Mouse (Mus musculus): ENCODE results near the gene C1galt1.

The C1galt1 gene

GRCm38 (mm10) chr6:7844802-7845679 is at the start of gene C1galt1:
C1galt1 (plus strand) TSS chr6:7844842.
- peak; percentile 76 to 78 for DNase-seq

DNA sequence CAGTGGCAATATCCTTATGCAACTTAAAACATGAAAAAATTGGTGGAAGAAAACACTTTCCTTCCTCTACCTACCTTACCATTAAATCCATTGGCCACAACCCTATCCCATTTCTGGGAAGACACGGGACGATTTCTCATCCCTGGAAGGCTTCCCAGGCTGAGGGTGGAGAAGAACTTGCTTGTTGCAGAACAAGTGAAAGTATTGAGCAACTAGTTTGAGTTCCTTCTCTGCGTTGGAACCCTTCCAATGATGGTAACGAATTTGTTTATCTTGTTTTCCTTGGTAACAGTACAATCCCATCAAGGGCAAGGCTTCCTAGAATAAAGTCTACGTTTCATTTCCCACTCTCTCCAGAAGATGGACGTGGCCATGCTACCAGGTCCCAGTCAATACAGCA is 44.7 kb upstream of the C1galt1 start:
- no peak for DNase-seq

DNA sequence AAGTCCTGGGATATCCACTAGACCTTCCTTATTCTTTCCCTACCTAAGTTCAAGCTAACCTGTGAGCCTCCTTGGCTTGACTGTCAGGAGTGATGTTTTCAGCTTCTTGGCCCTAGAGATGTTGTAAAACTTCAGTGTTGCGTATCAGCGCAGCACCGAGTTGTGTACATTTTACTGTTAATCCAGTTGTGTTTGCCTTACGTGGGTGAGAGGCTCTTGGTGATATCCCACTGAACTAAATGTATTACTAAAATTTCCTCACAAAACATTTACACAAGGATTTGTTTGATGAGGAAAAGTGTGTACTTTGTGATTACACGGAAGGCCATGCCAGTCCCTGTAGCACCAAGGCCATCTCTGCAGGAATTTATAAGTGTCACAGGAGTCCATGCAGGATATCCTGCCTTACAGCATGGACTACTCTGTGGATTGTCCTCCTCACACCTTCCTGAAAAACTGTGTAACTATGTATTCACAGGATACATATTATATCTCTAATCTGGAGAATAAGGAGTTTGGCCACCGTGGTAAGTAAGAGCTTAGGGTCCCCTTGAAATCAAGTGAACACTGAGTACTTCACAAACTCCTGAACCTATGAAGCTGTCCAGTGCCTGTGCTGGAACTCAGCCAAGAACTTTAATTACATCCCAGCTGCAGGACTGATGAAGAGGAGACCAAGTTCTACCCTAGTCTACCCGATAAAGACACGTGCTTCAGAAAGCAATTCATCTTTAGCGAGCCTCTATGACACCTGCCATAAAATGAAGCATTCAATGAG is 40.7 kb upstream of the C1galt1 start:
- DNase-seq, result no peak

GRCm38 (mm10) chr6:7814146-7814545 is 30.5 kb upstream of the C1galt1 start:
- DNase-seq, result no peak

- peak; percentile 5 to 8 for DNase-seq
Measured at GRCm38 (mm10) chr6:7816233-7816632, 28.4 kb upstream of the C1galt1 start.

- no peak for DNase-seq
Measured at GRCm38 (mm10) chr6:7822688-7823087, 22.0 kb upstream of the C1galt1 start.

- DNase-seq, result no peak
Measured at GRCm38 (mm10) chr6:7830793-7831192, 13.8 kb upstream of the C1galt1 start.

DNA sequence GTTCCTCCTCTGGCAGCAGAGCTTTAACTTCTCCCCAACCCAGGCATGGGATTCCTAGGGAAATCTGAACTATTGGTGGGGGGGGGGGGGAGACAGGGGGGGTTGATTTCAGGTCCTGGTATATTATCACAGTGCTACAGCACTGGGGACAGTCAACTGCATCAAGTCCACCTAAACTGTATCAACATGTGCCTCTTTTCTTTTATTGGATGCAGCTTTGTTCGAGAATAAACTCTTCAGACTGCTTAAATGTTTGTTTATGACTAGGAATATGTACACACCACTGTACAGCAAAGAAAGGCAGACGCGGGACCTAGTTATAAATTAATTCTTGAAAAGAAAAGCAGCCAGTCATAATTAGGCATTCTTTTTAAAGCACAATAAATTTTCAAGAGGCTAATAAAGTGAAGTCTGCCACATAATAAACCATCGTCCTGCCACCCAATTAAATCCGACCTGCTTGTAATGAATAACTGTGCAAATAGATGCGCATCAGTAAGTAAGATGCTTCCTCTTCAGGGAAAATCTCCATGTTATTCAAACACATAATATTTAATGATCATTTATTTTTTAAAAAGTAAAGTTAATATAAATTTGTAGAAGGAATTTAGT is 12.0 kb upstream of the C1galt1 start:
- no peak for DNase-seq

DNA sequence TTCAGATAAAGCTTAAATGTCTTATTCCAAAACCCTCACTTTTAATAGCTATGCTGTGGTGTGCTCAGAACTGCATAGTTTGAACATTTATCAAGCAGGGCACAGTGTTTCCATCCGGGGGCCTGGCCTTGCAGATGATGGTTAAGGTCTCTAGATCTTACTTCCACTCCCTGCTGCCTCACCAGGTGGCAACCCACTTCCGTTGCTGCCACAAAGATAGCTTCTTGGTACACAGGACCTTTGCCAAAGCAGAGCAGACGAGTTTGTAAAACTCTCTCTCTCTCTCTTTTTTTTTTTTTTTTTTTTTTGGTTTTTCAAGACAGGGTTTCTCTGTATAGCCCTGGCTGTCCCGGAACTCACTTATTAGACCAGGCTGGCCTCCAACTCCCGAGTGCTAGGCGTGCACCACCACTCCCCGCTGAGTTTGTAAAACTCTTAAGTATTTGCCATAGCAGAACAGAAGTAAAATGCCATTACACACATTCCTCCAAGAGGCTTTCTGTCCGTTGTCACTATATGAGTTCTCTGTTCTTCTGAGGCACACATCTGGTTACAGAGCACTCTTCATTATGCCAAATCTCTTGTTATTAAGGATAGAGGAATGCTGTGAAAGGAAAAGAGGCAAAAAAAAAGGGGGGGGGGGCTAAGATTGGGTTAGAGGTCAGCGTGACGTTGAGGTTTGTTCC is 773 bp upstream of the C1galt1 start:
- peak; percentile 42 to 48 for DNase-seq

DNA sequence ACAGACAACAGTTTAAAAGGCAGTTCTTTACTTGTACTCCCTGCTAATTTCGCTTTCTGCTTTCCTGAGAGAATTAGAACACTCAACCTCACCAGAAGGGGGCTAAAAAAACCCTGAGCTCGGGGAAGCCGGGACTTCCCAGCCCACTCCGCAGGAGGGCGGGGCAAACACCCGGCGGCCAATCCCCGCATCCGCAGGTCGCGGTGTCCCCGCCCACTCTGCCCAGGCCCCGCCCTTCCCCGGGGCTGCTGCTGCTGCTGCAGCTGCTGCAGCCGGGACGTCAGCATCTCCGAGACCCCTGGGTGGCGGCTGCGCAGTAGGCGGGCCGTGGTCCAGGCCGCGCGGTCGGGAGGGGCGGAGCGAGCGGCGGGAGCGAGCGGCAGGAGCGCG is 235 bp upstream of the C1galt1 start:
- DNase-seq, result peak; percentile 100

DNA sequence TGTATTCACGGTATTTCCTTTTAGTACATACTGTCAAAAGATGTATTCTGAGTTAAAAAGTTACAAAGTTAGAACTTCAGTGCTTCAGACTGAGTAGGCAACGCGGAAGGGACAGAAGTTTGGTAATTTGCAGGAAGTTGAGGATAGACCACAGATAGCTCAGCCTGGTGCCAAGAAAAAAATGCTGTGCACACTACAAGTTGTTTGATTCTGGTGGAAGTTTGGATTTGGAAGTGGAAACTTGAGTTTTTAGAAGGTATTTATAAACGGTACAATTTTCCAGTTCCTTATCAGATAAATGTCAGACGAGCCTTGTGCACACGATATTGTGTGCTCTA is 1.0 kb downstream of the C1galt1 start:
- DNase-seq, result peak; percentile 18 to 33

- DNase-seq, result peak; percentile 73 to 78
Measured at GRCm38 (mm10) chr6:7846726-7847439, 2.2 kb downstream of the C1galt1 start.

- peak; percentile 8 to 16 for DNase-seq
Measured at GRCm38 (mm10) chr6:7847890-7848508, 3.4 kb downstream of the C1galt1 start.

DNA sequence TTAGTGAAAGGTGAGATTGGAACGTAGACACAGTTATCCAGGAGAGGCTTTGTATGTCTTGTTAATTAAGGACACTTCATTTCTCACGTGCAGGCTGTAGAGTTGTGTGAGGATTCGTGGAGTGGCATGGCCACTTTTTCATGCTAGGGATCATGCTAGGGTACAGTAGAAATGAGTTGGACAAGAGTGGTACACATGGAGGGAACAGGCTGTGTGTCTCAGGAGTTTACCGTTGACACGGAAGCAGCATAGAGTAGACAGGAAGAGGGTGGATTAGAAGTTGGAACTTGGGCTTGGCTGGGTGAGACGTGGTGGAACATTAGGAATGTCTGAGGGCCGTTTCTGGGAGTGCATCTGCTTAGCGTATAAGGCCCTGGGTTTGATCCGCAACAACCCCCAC is 4.1 kb downstream of the C1galt1 start:
- DNase-seq, result no peak

DNA sequence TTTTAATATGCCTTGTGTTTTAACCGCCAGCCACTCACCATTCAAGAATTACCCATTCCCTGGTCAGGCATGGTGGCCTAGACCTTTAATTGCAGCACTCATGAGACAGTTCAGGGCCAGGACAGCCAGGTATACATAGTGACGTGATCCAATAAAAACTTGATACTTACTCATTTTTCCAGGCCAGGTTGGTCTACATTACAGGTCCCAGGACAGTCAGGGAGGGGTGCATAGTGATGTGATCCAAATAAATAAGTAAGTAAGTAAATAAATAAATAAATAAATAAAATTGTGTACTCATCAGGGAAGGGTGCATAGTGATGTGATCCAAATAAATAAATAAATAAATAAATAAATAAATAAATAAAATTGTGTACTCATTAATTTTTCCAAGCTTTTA is 6.4 kb downstream of the C1galt1 start:
- DNase-seq, result no peak

DNA sequence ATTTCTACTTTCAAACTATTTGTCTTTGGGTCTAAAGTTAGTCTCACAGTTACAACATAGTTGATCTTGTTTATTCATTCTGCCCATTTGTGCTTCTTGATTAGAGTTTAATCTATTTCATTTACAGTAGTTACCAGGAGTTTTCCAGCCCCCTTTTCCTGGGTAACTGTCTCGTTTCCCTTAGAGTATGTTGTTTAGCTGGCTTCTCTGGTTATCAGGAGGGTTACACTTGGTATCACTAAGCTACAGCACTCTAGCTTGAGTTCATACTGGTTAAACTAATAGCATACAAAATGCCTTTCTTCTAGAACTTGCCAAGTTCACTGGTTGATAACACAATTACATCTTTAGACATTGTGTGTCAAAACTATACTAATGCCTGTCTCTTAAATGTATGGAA is 8.3 kb downstream of the C1galt1 start:
- no peak for DNase-seq

- DNase-seq, result no peak
Measured at GRCm38 (mm10) chr6:7853461-7853860, 8.8 kb downstream of the C1galt1 start.

GRCm38 (mm10) chr6:7856682-7857290 is 12.1 kb downstream of the C1galt1 start:
- peak; percentile 70 to 75 for DNase-seq

DNA sequence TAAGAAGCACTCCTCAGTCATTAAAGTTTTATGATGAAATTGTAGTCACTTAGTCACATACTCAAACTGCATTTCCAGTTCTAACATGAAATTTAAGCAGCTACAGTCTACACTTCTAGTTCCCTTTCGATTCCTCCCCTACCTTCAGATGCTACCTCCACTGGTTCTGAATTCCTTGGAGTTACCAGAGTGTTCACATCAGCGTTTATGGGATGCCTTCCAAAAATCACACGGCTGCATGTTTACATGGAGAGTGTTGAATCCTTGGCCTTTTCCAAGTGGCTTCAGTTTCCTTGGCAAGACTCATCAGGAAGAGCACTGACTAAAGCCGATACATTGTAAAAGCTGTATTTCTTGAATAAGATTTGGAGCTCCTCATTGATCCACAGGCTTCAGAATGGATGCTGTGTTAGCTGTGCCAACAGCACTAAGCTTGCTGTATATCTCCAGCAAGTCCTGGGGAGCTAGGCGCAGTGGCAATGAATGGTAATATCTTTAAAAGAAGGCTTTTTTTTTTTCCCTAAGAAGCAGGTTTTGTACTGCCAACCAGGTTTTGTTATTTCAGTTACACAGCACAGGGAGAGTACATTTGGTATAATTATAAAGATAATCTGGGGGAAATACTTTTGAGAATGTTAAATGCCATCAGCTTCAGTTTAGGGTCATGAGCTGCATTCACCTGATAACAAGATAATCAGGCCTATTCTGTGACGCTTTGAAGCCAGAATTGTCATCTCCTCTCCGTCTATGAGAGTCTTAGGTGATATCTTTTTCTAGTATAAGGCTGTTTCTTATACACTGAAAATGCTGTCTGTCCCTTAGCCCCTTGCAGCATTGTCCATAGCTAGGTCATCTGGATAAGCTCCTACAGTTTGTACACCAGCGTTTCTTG is 13.0 kb downstream of the C1galt1 start:
- no peak for DNase-seq

DNA sequence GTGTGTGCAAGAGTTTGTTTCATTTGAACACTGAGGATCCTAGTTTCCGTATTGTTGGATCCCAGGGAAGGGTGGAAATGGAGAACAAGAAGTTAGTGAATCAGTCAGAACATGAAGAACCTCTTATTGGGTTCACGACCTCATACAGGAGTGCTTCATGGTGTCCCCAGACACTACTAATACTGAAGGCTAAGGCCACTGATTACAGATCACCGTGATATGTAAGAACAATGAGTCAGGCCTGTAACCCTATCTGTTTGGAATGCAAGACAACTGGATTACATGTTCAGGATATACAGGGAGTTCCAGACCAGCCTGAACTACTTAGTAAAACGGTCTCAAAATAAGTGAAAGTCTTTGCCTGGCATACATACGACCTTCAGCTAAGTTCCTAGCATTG is 13.9 kb downstream of the C1galt1 start:
- DNase-seq, result no peak
